Mouse (Mus musculus) liver, postnatal 0 days (tissue): Measurements from ENCODE around the gene Gm10800. TPM values are rescaled to one million over a fixed set of nuclear protein-coding genes. Genes with fewer than 3 reads are reported as not detected.
"Not testable (repeated sequence)": the region's sequence is repeated elsewhere in the genome, so short reads cannot be mapped to it uniquely, and the experiment has no call there.

Experiments
- ATAC-seq: fragments of 200-750 bp; cut with Nextera tagmentation; 2 replicates; pipeline ENCODE4 v1.8.0; 2017; ENCODE audit warnings: mild to moderate bottlenecking, moderate library complexity
- DNase-seq: peaks from one replicate; pipeline ENCODE4 v3.0.0-alpha.2; 2016
- H3K27ac ChIP-seq: fragments of 300-500 bp; sonication (generic); 2 replicates; pipeline ENCODE4 v1.5.1; 2014; ENCODE audit warnings: antibody characterized with exemption, moderate library complexity, mild to moderate bottlenecking, low read depth
- H3K27me3 ChIP-seq: fragments of 300-500 bp; sonication (generic); 2 replicates; pipeline ENCODE4 v1.6.1; 2014; ENCODE audit warnings: low read length, control low read depth, mixed read lengths; ENCODE audit not compliant: insufficient read depth
- H3K36me3 ChIP-seq: fragments of 300-500 bp; sonication (generic); replicated peaks from 2 replicates; pipeline ENCODE4 v1.6.1; 2014; ENCODE audit warnings: mild to moderate bottlenecking, control low read depth, low read length, moderate library complexity, mixed read lengths; ENCODE audit not compliant: insufficient read depth
- H3K4me1 ChIP-seq: fragments of 300-500 bp; sonication (generic); 2 replicates; pipeline ENCODE4 v1.6.1; 2014; ENCODE audit warnings: antibody characterized with exemption, mild to moderate bottlenecking, control low read depth; ENCODE audit not compliant: insufficient read depth
- H3K4me2 ChIP-seq: fragments of 300-500 bp; sonication (generic); 2 replicates; pipeline ENCODE4 v1.6.1; 2014; ENCODE audit warnings: low read depth, mild to moderate bottlenecking, low read length, moderate library complexity, mixed read lengths
- H3K4me3 ChIP-seq: fragments of 300-500 bp; sonication (generic); 2 replicates; pipeline ENCODE4 v1.5.1; 2014; ENCODE audit warnings: low read depth, low read length
- H3K9ac ChIP-seq: fragments of 300-500 bp; sonication (generic); replicated peaks from 2 replicates; pipeline ENCODE4 v1.6.1; 2014; ENCODE audit warnings: mild to moderate bottlenecking, moderate library complexity
- H3K9me3 ChIP-seq: fragments of 300-500 bp; sonication (generic); 2 replicates; pipeline ENCODE4 v1.6.1; 2016; ENCODE audit warnings: mild to moderate bottlenecking, control low read depth, low read length, mixed read lengths
- CTCF ChIP-seq: sonication (generic); IDR thresholded peaks from 2 replicates; pipeline ENCODE4 v1.5.1; 2016; ENCODE audit warnings: antibody characterized with exemption, low read depth
- EP300 ChIP-seq: IDR thresholded peaks from 2 replicates; pipeline ENCODE4 v1.6.1; 2016; ENCODE audit warnings: antibody characterized with exemption, low read depth, mild to moderate bottlenecking
- WGBS: fragments of 180-500 bp; shearing (Covaris S2); extraction: QIAGEN DNeasy Blood & Tissue Kit; methylation state at CpG from one replicate; pipeline ENCODE4 v1.1.7; 2014; ENCODE audit not compliant: insufficient replicate concordance; 5-methylcytosine and 5-hydroxymethylcytosine counted together
- polyA plus RNA-seq: library from polyadenylated mRNA; unstranded; fragments of >200 nt; fragmentation: Nextera tagmentation; extraction: Ambion mirVana; gene quantifications from 2 replicates; pipeline ENCODE4 v1.2.1, GENCODE M21; 2015

The Gm10800 gene
- polyA plus RNA-seq: 0.41 and 2.0 TPM in 2 replicates

DNA sequence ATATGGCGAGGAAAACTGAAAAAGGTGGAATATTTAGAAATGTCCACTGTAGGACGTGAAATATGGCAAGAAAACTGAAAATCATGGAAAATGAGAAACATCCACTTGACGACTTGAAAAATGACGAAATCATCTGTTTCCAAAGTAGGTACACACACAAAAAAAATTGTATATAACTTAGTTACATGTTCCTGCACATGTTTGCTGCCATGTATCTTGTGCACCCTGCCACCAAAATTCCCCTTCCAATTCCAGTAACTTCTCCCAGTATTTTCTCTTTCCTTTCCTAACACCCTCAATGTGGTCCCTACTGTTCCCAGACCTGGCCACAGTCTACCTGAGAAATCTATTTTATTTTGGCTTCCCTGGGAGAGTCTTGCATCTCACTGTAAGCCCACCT is at the start of gene Gm10800:
Gene Gm10800 (minus strand): TSS at position 101 of the 400 bp plus-strand sequence.
- H3K36me3 ChIP-seq, H3K4me1 ChIP-seq, H3K9me3 ChIP-seq, H3K9ac ChIP-seq, H3K4me2 ChIP-seq, H3K27ac ChIP-seq, DNase-seq, ATAC-seq, H3K27me3 ChIP-seq, H3K4me3 ChIP-seq: not testable (repeated sequence)
- 82% methylated on average over 4 of the region's 4 CpGs for WGBS

DNA sequence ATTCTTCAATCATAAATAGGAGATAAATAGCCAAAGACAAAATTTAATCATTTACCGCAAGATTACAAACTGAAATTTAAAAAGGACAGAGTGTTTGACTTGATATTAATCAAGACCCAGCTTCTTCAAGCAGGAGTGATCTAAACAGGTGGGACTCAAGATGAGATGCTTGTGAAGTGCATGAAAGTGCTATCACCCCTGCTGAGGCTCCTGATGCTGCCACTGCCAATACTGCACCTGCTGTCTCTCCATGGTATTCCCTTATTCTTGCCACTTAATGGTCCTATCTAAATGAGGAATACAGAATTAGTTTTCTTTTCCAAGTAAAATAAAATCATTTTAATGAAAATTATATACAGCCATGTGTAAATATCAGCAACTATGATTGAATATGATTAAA is 30.4 kb upstream of the Gm10800 start:
- 86% methylated on average over 1 of the region's 1 CpGs for WGBS

DNA sequence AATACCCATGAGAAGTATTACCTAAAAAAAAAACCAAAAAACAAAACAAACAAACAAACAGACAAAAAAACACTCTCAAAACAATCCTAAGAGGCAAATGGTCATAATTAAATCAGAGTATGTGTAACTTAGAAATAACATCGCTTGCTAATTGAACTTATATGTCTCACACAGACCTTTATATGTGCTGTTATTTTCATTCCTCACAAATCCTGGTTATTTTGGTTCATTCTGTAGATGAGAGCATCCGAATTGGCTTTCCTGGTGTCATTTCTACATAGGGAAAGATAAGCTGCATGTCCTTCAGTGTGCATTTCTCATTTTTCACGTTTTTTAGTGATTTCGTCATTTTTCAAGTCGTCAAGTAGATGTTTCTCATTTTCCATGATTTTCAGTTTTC is 5.2 kb downstream of the Gm10800 start, which contains the start of gene Gm10801:
Gene Gm10801 (plus strand): TSS at position 301 of the 400 bp plus-strand sequence.
- WGBS: 62% methylated on average over 4 of the region's 5 CpGs
- H3K9ac ChIP-seq, DNase-seq, ATAC-seq, H3K4me3 ChIP-seq, H3K9me3 ChIP-seq, H3K4me2 ChIP-seq, H3K4me1 ChIP-seq, H3K36me3 ChIP-seq, H3K27me3 ChIP-seq, H3K27ac ChIP-seq: not testable (repeated sequence)

More for the DNA sequence above, 30.4 kb upstream of the Gm10800 start:
- ATAC-seq (no peak), DNase-seq (no peak)
- no peak overlapping the region for H3K27ac ChIP-seq
- no peak for TF ChIP-seq CTCF
- TF ChIP-seq EP300: no peak
- H3K4me1 ChIP-seq: no peaks in the 10 kb centered on the region
- no peak overlapping the region for H3K4me3 ChIP-seq
- no peaks in the 10 kb centered on the region for H3K9me3 ChIP-seq
- H3K9ac ChIP-seq: no peak overlapping the region
- H3K4me2 ChIP-seq: no peak overlapping the region
- no peaks in the 10 kb centered on the region for H3K27me3 ChIP-seq
- no peaks in the 10 kb centered on the region for H3K36me3 ChIP-seq

Other genes starting within 250 kb of the Gm10800 start
- 0.30 and 0.34 TPM in 2 replicates for gene Gm10801, start 5.1 kb downstream of the Gm10800 start, polyA plus RNA-seq